Mouse (Mus musculus) lung, postnatal 36 days (tissue): ENCODE results near the gene Clasp1.

Experiments used
- DNase-seq: peaks from one replicate; pipeline ENCODE4 v3.0.0; 2022; ENCODE audit warnings: mixed read lengths

Clasp1 gene

DNA sequence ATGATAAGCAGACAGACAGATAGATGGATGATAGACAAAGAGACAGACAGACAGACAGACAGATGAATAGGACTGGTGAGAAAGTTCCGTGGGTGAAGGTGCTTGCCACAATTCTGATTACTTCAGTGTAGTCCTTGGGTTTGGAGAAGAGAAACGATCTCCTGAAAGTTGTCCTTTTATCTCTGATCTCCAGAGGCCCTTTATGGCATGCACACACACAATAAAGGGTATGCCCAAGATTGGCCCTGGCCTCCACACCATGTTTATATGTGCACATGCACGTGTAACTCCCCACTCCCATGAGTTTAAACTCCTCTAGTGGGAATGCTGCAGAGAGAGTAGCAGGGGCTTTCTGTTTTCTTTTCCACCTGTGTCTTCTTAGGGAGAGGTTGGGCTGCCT, 14.6 kb downstream of the Clasp1 start:
- DNase-seq: no peak

DNA sequence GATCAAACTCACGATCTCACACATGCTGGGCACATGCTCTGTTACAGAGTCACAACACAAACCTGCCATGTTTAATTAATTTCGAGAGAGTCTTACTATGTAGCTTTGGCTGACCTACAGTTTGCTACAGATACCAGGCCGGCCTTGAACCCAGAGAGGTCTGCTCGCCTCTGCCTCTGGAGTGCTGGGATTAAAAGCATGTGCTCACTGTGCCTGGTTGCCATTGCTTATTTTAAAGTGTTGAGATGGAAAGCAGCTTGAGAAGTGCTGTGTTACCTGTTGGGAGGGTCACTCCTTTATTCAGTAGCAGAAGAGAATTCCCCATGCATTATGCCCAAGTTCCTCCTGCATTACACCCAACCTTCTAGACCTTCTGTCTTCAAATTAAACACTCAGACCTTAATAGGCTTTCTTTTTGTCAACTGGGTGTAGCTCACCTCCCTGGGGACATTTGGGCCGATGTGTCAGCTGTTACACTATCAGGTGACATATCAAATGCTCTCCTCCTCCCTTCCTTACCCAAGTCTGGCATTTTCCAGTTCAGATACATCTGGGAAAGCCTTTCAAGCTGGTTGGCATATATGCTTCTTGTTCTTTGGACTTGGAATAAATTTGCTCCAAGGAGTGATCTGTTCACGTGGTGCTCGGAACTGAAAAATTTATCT, 18.9 kb downstream of the Clasp1 start:
- DNase-seq: no peak

DNA sequence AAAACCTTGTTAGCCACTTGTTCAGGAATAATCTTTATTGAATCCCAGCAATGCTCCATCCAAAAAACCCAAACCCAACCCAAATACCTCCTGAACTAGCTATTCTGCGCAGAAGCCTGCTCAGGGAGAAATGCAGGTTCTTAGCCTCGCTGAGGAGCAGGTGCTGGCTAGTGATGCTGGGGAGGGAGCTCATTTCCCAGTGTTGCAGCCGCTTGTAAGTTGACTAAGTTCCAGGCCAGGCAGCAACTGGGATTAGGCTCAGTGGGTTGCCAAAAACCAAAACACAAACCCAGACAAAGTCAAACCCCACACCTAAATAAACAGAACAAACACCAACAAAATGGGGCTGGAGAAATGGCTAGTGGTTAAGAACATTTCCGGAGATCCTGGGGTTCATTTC, 20.4 kb downstream of the Clasp1 start:
- DNase-seq: no peak

DNA sequence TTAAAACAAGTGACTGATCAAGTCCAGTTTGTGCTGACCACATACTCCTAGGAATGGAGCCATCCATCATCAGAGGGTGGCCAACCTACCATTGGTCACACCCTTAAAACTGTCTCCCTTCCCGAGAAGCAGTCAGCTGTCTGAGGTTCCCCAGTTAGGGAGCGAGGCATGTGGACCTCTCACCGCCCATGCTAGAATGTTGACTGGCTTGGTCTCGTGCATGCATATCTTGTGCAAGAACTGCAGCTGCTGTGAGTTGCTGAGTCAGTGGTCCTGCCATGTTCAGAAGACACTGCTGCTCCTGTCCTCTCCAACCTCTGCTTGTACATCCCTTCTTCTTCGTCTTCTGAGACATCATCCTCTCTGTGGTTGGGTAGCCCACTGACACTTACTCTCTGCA, 22.0 kb downstream of the Clasp1 start:
- no peak for DNase-seq

DNA sequence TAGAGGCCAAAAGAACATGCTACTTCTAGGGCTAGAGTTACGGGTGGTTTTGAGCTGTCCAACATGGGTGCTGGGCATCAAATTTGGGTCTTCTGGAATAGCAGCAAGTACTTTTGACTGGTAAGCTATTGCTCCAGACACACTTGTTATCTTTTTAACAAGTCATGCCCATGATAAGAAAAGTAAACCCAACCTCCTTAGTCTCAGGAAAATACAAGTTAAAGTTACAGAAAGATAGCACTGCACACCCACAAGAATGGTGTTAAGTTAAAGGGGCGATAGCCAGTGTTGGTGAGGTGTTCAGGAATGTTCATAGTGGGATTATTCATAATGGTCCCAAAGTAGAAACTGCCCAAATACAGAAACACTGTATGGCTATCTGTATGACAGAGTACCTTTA, 24.3 kb downstream of the Clasp1 start:
- DNase-seq: no peak

DNA sequence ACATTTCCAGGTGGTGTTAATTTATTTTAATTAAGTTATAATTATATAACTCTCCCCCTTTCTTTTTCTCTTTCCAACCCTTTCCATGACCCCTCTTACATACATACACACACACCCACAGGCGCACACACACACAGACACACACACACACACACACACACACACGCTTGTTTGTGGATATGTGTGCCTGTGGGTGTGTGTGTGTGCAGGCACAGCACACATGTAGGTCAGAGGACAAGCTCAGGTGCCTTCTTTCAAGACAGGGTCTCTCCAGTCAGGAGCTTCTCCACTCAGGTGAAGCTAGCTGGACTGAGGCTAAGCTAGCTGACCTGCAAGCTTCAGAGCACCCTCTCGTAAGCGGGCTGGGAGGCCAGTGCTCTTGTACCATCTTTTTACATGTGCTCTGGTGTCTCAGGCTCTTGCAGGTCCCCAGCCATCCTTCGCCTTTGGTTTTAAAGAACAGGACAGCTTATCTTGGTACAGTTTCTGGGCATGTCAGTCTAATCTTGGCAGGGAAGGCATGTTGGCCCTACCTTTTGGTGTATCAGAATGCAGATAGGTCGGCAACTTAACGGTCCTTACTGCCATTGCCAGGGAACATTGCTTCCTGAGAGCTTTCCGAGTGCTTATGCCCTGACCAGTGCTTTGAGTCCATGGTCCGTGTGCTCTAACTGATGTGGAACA, 28.3 kb downstream of the Clasp1 start:
- DNase-seq: no peak

DNA sequence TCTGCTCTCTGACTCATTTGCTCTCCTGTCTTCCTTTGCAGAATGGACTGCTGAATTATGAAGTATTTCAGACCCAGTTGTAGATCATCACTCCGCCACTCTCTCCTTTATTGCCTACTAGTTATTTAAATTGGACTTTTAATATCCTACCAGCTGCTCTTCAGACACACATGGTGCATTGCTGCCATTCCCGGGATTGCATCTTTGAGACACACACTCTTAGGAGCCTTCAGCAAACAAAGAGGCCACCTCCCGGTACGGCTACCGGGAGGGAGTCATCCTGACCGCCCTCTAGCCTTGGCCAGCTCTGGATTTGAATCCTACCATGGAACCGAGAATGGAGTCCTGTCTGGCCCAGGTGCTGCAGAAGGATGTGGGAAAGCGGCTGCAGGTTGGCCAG, 30.5 kb downstream of the Clasp1 start:
- no peak for DNase-seq

DNA sequence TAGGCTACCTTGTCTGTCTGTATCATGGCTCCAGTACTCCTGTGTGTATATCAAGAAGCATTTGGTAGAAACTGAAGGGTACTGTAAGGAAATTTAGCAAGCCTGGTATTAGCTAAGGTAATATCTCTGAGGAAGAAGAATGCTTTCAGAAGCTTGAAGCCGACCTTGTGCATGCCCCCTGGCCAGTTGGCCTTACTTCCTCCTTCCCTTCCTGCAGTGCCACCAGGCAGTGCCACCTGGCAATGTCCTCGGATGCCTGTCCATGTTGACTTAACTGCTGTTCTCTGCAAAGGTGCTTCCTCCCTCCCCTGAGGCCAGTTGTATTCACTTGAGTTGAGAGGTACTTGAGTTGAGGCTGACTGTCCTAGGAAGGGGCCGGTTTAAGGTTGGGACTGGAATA, 32.3 kb downstream of the Clasp1 start:
- DNase-seq: peak; percentile 41

DNA sequence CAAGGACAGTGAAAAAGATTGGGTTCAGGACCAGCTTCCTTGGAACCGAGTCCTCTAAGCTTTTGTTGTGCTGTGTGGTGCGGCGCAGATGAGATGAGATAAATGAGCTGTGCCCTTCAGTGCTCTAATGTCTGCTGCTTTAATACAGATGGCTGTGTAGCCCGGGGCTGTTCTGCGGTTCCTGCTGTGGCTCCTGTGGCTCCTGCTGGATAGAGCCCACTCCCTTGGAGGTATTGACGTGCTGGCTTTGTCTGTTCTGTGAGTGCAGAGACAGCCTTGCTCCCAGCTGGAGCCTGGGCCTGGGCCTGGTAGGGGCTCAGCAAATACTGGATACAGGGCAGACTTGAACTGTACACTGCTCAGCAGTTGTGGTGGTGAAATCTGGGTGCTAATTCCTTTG, 34.0 kb downstream of the Clasp1 start:
- no peak for DNase-seq

DNA sequence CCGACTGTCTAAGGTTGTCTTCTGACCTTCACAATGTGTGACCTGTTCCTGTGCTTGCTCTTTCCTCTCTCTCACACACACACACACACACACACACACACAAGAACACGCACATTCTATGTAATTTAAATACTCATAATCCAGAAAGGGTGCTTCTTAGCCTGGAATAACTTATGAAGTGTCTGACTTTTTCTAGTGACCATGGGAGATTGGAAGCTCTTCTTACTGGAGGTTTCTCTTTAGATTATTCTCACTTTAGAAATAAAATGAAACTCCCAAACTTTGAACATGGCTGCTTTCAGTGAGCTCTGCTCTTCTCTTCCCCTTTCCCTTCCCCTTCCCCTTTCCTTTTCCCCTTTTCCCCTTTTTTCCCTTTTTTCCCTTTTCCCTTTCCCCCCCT, 37.1 kb downstream of the Clasp1 start:
- no peak for DNase-seq

DNA sequence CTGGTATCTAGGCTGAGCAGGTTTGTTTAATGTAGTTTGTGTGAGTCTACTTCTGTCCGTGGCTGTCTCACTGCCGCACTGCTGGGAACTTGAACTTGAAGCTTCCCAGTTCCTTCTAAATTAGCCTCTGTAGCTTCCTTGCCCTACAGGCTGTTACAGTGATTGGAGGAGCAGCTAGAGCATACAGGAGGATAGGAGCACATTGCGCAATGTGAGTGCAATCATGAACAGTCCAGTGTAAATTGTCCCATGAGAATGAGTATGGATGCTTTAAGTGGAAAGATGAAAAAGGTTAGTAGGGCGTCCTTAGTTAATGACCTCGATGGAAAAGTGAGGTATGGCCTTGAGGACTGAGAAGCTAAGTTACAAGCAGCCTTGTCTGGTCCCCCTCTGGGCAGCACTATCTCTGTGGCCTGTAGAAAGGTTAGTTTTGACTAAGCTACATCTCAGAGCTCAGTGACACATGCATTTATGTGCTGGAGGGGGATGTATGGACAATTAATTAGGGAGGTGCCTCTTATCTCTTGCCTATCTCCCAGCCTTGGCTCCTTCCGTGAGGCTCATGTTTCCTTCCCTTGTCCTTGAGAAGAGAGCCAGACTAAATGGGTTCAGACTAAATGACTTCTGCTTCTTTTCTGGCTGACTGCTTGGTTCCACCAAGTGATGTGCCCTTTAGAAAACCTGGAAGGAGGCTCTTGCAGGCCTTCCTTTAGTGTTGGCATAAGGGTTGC, 39.7 kb downstream of the Clasp1 start:
- DNase-seq: no peak

DNA sequence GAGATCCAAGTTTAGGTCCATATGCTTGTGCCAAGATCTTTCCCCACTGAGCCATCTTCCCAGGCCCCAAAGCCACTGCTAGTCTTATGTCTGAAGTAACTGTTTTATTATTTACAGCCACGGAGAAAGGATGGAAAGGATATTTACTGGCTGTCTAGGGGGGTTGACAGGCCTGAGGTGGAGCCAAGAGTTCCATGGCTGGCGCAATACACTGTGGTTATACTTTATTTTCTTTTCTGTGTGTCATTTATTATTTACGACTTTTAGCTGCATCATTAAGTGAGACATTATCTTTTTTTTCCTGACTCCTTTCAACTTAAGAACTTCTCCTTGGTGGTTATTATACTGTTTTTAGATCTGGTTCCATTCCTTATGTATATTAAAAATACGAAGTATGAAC, 42.7 kb downstream of the Clasp1 start:
- DNase-seq: no peak

DNA sequence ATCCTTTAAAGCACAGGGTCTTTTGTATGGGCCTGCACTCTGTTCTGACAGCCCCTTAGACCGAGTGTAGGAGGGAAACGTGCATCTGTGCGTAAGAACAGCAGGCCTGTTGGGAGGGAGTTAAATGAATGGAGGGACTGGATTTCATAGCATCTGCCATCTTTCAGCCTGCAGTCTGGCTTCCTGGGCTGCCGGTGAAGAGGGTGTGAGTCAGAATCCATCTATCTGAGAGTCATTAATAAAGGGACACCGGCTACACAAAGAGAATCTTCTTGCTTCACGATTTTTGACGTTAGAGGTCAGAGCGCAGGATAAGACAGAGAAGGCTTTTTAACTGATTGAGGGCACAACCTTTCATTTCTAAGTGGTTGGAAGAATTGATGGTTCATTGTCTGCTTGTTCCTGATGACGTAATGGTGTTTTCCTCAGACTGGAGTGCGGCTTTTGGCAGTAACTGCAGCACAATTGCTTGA, 46.2 kb downstream of the Clasp1 start:
- no peak for DNase-seq

DNA sequence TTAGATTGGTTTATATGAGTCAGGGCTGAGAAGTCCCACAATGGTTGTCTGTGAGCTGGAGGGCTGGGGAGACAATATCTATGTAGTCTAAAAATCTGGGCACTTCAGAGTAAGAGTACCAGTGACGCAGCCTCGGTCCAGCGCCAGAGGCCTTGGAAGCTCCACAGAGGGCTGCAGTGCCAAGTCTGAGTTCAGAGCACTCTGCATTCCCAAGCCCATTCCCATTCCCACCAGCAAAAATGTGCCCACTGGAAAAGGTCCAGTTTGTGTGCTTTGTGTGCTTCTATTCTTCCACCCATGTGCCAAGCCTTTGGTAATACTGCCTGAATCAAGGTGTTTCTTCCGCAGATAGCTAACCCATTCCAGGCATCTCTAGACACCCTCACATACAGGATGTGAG, 49.0 kb downstream of the Clasp1 start:
- peak; percentile 19 for DNase-seq

DNA sequence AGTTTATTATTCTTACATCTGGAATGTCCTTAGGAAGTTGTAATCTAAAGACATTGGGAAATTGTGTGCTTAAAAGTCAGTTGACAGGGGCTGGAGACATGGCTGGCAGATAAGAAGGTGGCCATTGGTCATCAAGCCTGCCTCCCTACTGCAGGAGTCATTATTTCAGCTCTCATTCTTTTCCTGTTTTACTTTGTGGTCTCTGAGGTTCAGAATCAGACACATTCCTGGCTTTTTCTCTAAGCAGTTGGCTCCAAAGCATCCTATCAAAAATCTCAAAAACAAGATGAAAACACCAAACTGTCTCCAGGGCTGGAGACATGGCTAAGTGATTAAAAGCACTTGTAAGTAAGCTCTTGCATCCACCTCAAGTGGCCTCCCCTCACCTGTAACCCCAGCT, 49.5 kb downstream of the Clasp1 start:
- DNase-seq: no peak

DNA sequence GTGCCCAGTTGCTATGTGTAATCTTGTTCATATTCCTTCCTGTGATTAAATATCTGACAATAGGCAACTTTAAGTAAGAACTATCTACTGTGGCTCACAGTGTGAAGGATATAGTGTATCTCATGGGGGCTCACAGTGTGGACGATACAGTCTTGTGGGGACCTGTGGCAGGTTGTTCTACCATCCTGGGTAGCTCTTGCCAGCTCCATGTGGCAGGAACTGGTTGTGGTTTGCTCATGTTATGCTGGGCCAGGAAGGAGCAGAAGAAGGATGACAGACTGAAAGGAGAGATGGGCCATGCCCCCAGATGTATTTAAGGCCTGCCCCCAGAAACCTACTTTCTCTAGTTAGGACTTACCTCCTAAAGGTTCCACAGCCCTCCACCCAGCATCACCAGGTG, 51.7 kb downstream of the Clasp1 start:
- no peak for DNase-seq

DNA sequence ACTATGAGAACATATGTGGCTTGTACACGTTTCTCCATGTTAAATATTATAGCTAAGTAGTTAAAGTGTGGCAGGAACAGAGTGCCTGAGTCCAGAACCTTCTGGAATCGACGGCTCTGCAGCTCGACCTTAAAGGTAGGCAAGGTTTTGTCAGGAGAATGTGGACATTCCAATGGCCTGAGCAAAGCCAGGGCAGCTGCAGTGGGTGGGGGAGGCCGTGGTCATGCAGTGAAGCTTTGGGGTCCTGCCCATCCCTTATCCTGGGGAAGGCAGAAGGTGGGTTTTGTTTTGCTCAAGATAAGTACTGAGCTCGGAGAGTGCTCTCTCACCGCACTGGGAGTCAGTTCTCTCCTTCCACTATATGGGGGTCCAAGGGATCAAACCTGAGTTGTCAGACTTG, 55.6 kb downstream of the Clasp1 start:
- DNase-seq: no peak

DNA sequence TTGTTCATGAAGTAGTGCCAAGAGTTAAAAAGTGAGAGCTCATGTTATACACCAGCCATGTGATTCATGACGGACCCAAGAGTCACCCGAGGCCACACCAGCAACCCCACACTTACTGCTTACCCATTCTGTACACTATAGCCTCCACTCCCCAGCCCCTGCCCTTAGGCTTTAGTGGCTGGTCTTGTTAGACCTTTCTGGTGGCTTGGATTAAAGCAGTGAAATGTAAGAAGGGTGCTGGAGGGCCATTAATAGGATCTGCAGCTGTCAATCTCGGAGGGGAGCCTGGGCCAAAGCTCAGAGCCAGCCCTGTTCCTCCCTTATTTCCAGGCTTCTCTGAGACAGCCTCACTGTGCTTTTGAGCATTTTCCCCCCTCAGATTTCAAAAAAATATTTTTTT, 56.1 kb downstream of the Clasp1 start:
- DNase-seq: no peak

DNA sequence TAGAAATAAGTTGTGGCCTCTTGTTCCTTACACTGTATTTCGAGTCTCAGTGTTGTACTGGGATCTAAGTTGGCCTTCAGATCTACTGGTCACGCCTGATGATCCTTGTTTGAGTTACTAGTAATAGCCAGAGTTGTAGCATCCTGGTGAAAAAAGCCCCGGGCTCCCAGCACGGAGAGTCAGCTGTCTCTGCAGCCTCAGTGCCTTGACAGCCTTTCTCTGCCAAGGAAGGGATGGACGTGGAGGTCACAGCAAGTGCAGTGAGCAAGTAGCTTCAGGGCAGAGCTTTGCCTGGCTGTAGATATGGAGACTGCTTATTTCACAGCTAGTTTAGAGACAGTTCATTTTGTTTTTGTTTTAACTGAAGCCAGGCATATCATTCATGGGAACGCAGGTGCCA, 56.6 kb downstream of the Clasp1 start:
- DNase-seq: no peak

DNA sequence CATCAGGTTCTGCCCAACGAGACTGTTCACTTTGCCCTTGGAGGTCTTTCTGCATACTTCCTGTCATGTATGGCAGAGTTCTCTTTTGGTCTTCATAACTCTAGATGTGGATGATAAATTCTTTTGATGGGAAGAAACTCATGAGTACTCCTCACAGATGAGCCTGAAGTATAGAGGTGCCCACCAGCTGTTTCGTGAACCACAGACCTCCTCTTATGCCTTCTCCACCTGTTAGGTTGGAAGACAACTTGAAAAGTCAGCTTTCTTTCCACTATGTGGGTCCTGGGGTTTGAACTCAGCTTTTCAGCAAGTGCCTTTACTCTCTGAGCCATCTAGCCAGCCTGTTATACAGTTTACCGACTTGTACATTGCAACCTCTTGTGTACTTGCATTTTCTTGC, 57.1 kb downstream of the Clasp1 start:
- no peak for DNase-seq

DNA sequence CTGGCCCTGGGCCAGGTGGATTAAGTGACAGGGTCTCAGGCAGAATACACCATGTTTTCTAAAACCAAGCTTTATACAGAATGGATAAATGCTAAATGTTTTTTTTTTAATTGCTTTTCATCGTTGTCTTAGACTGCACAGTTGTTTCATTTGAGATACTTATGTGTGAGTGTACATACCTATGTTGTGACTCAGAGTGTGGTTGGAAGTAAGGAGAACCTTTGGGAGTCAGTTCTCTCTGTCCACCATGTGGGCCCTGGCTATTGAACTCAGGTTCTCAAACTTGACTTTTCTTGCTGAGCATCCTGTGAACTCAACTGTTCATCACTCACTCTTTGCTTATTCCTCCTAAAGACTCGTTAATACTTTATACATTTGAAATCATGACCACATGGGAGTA, 58.3 kb downstream of the Clasp1 start:
- DNase-seq: no peak

DNA sequence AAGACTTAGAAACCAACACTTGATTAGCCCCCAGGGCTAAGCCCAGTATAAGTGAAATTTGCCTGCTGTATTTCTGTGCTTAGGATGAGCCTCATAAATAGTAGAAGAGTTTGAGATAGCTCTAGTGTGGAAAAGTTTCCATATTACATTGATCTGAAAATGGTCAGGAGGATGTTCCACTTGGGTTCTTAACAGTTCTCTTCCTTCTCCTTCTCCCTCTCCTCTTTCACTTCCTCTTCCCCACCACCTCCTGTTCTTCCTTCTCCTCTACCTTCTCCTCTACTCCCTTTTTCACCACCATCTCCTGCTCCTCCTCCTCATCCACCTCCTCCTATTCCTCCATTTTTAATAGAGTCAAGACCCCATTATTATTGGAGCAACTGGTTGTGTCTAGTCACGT, 59.4 kb downstream of the Clasp1 start:
- no peak for DNase-seq

DNA sequence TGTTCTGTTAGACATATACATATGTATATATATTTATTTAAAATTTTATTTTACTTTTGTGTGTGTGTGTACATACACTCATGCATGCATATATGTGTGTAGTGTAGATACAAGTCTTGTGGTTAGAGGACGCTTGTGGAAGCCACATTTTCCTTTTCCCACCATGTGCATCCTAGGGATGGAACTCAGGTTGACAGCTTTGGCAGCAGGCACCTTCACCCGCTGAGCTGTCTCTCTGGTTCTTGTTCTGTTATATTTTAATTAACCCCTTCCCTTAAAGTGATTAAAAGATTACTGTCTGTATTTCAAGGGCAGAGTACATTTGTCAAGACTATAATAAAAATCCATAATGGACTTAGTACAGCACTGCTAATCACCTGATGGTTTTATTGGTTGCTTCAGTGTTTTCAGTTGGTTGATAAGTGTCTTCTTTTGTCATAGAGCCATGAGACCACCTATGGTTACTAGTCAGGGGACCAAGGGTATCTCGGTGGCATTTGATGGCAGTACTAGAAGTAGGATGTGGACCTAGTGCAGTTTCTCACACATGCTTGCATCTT, 62.1 kb downstream of the Clasp1 start:
- no peak for DNase-seq

DNA sequence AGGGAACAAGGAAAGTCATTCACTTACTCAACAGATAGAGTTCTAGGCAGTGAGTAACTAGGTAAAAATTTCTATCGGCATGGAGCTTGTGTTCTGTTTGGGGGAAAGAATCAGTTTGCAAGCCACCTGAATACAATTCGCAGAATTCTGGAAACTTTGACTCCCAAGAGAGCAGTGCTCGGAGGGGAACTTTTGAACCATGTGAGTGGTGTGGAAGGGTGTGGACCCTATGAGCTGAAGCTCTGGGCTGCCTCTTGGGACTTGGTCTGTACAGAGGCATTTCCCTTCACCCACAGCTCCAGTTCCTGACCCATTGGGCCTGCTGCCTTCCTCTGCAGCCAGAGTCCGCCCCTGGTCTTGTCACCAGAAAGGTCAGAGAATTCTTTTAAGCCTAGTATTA, 64.7 kb downstream of the Clasp1 start:
- DNase-seq: peak; percentile 19
